Mouse (Mus musculus): ENCODE results near the gene Tcf3. TPM values are rescaled to one million over a fixed set of nuclear protein-coding genes. Genes with fewer than 3 reads are reported as not detected.

The Tcf3 gene
- polyA plus RNA-seq, 1 experiment from 2014 or later = 175 TPM

GRCm38 (mm10) chr10:80460324-80460723 lies 26.9 kb upstream of the Tcf3 start:
- Histone ChIP-seq H3K9ac (no peak overlapping the region), H3K27me3 (ENCODE audit: insufficient read depth, low read length) (no peaks in the 10 kb centered on the region), H3K27ac (ENCODE audit: low read depth) (no peak overlapping the region), H3K36me3 (ENCODE audit: insufficient read depth) (no peaks in the 10 kb centered on the region), H3K4me1 (ENCODE audit: insufficient read depth) (no peaks in the 10 kb centered on the region), H3K4me3 (ENCODE audit: low read depth, low read length) (no peak overlapping the region), H3K4me2 (no peak overlapping the region), H3K9me3 (ENCODE audit: low read depth, low read length) (no peaks in the 10 kb centered on the region)
- 58% methylated on average over 4 of the region's 4 CpGs for WGBS
- TF ChIP-seq CTCF (IDR thresholded peaks at IDR 0.05; ENCODE audit: low read depth) = no peak
- no peak for ATAC-seq (ENCODE audit: insufficient read depth)
- no peak for DNase-seq

GRCm38 (mm10) chr10:80459671-80460070 lies 26.2 kb upstream of the Tcf3 start:
- DNase-seq = no peak
- Histone ChIP-seq H3K9ac (no peak overlapping the region), H3K27ac (ENCODE audit: low read depth) (no peak overlapping the region), H3K4me1 (ENCODE audit: insufficient read depth) (no peaks in the 10 kb centered on the region), H3K4me2 (no peak overlapping the region), H3K36me3 (ENCODE audit: insufficient read depth) (no peaks in the 10 kb centered on the region), H3K4me3 (ENCODE audit: low read depth, low read length) (no peak overlapping the region), H3K27me3 (ENCODE audit: insufficient read depth, low read length) (no peaks in the 10 kb centered on the region), H3K9me3 (ENCODE audit: low read depth, low read length) (no peaks in the 10 kb centered on the region)
- TF ChIP-seq CTCF (IDR thresholded peaks at IDR 0.05; ENCODE audit: low read depth) = no peak
- 86% methylated on average over 11 of the region's 11 CpGs for WGBS
- ATAC-seq (ENCODE audit: insufficient read depth) = no peak

GRCm38 (mm10) chr10:80459236-80459635 lies 25.8 kb upstream of the Tcf3 start:
- Histone ChIP-seq H3K27ac (ENCODE audit: low read depth) (no peak overlapping the region), H3K4me1 (ENCODE audit: insufficient read depth) (no peaks in the 10 kb centered on the region), H3K27me3 (ENCODE audit: insufficient read depth, low read length) (no peaks in the 10 kb centered on the region), H3K4me2 (no peak overlapping the region), H3K36me3 (ENCODE audit: insufficient read depth) (no peaks in the 10 kb centered on the region), H3K4me3 (ENCODE audit: low read depth, low read length) (no peak overlapping the region), H3K9me3 (ENCODE audit: low read depth, low read length) (no peaks in the 10 kb centered on the region), H3K9ac (no peak overlapping the region)
- no peak for TF ChIP-seq CTCF (IDR thresholded peaks at IDR 0.05; ENCODE audit: low read depth)
- DNase-seq (no peak), ATAC-seq (ENCODE audit: insufficient read depth) (no peak)
- 80% methylated on average over 10 of the region's 10 CpGs for WGBS

DNA sequence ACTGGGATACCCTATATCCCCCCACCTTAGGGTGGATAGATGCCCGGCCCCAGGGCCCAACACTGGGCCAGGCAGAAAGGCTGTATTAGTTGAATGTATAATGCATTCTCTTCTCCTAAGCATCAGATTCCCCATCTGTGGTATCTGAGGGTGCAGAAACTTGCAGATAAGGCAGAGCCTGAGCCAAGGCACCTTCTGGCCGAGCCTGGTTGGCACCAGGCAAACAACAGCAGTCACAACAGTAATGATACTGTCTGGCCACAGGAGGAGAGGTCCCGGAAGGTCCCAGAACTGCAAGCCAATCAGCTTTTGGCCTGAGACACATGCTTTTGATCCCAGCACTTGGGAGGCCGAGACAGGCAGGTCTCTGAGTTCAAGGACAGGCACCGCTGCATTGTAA lies 22.2 kb upstream of the Tcf3 start:
- no peak for DNase-seq
- H3K9me3 ChIP-seq (ENCODE audit: low read depth, low read length) = no peaks in the 10 kb centered on the region
- H3K4me1 ChIP-seq (ENCODE audit: insufficient read depth) = no peaks in the 10 kb centered on the region
- peaks cover 1% of the 10 kb centered on the region for H3K27me3 ChIP-seq (ENCODE audit: insufficient read depth, low read length)
- H3K4me3 ChIP-seq (ENCODE audit: low read depth, low read length) = no peak overlapping the region
- H3K36me3 ChIP-seq (ENCODE audit: insufficient read depth) = no peaks in the 10 kb centered on the region
- H3K9ac ChIP-seq = no peak overlapping the region
- WGBS = 76% methylated on average over 5 of the region's 5 CpGs
- H3K27ac ChIP-seq (ENCODE audit: low read depth) = no peak overlapping the region
- TF ChIP-seq CTCF (IDR thresholded peaks at IDR 0.05; ENCODE audit: low read depth) = no peak
- no peak for ATAC-seq (ENCODE audit: insufficient read depth)
- no peak overlapping the region for H3K4me2 ChIP-seq

DNA sequence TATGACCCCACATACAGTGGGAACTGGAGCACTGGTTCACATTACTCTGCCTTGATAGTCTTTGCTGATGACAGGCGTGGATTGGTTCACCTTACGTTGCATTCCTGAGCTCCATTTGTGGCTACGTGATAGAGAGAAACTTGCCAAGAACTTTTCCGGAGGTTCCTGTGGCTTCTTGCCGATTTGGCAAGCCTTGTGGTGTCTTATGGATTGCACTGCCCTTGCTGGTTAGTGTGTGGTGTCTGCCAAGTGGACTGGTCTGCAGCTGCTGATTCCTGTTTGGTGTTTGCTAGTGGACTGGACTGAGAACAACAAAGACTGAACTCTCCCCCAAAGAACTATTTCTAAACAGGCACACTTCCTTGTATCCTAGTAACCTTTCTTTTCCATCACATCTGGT lies 21.3 kb upstream of the Tcf3 start:
- TF ChIP-seq CTCF (IDR thresholded peaks at IDR 0.05; ENCODE audit: low read depth) = no peak
- Histone ChIP-seq H3K27me3 (ENCODE audit: insufficient read depth, low read length) (peaks cover 5% of the 10 kb centered on the region), H3K4me2 (no peak overlapping the region), H3K4me3 (ENCODE audit: low read depth, low read length) (no peak overlapping the region), H3K9me3 (ENCODE audit: low read depth, low read length) (no peaks in the 10 kb centered on the region), H3K9ac (no peak overlapping the region), H3K36me3 (ENCODE audit: insufficient read depth) (no peaks in the 10 kb centered on the region), H3K27ac (ENCODE audit: low read depth) (no peak overlapping the region), H3K4me1 (ENCODE audit: insufficient read depth) (no peaks in the 10 kb centered on the region)
- WGBS = 72% methylated on average over 5 of the region's 5 CpGs
- ATAC-seq (ENCODE audit: insufficient read depth) (no peak), DNase-seq (no peak)

- TF ChIP-seq CTCF (IDR thresholded peaks at IDR 0.05; ENCODE audit: low read depth) = no peak
- no peak overlapping the region for H3K4me2 ChIP-seq
- H3K27me3 ChIP-seq (ENCODE audit: insufficient read depth, low read length) = peaks cover 8% of the 10 kb centered on the region
- ATAC-seq (ENCODE audit: insufficient read depth) (no peak), DNase-seq (no peak)
- H3K4me1 ChIP-seq (ENCODE audit: insufficient read depth) = no peaks in the 10 kb centered on the region
- H3K4me3 ChIP-seq (ENCODE audit: low read depth, low read length) = no peak overlapping the region
- WGBS = 40% methylated on average over 10 of the region's 10 CpGs
- no peaks in the 10 kb centered on the region for H3K9me3 ChIP-seq (ENCODE audit: low read depth, low read length)
- no peak overlapping the region for H3K9ac ChIP-seq
- no peaks in the 10 kb centered on the region for H3K36me3 ChIP-seq (ENCODE audit: insufficient read depth)
- H3K27ac ChIP-seq (ENCODE audit: low read depth) = no peak overlapping the region
Observed at GRCm38 (mm10) chr10:80453601-80454000, 20.2 kb upstream of the Tcf3 start.

DNA sequence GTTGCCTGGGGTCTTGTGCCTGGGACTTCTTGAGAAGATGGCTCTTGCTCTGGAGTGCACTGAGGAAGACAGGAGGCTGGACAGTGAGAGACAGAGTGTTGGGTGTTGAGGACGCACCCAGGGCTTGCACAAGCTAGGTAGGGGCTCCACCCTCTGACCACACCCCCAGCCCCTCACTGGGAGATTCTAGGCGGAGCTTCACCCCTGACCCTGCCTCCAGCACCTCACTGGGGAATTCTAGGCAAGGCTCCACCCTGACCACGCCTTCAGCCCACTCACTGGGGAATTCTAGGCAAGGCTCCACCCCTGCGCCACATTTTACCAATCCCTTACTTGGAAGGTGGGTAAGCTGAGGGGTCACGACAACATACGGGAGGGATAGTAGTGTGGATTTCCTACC lies 17.2 kb upstream of the Tcf3 start:
- TF ChIP-seq CTCF (IDR thresholded peaks at IDR 0.05; ENCODE audit: low read depth) = no peak
- Histone ChIP-seq H3K27ac (ENCODE audit: low read depth) (no peak overlapping the region), H3K4me1 (ENCODE audit: insufficient read depth) (no peaks in the 10 kb centered on the region), H3K36me3 (ENCODE audit: insufficient read depth) (no peaks in the 10 kb centered on the region), H3K9ac (no peak overlapping the region), H3K4me2 (no peak overlapping the region), H3K4me3 (ENCODE audit: low read depth, low read length) (no peak overlapping the region), H3K27me3 (ENCODE audit: insufficient read depth, low read length) (peaks cover 11% of the 10 kb centered on the region), H3K9me3 (ENCODE audit: low read depth, low read length) (no peaks in the 10 kb centered on the region)
- WGBS = 8% methylated on average over 6 of the region's 6 CpGs
- peak; percentile 13 for DNase-seq
- ATAC-seq (ENCODE audit: insufficient read depth) = no peak
